Mouse (Mus musculus) stomach, postnatal 0 days (tissue): ENCODE measurements around the gene Myadml2. TPM values are rescaled to one million over a fixed set of nuclear protein-coding genes. Genes with fewer than 3 reads are reported as not detected.

Experiments used
- ATAC-seq: fragments of 200-750 bp; cut with Nextera tagmentation; 2 replicates; pipeline ENCODE4 v1.8.0; 2017; ENCODE audit not compliant: low FRiP score, low TSS enrichment
- DNase-seq: peaks from one replicate; pipeline ENCODE4 v3.0.0-alpha.2; 2016; ENCODE audit warnings: low spot score
- H3K27ac ChIP-seq: fragments of 300-500 bp; sonication (generic); replicated peaks from 2 replicates; pipeline ENCODE4 v1.5.1; 2014; ENCODE audit warnings: mild to moderate bottlenecking, control low read depth
- H3K27me3 ChIP-seq: fragments of 300-500 bp; sonication (generic); 2 replicates; pipeline ENCODE4 v1.6.1; 2014; ENCODE audit warnings: low read length; ENCODE audit not compliant: control insufficient read depth, insufficient read depth
- H3K36me3 ChIP-seq: fragments of 300-500 bp; sonication (generic); 2 replicates; pipeline ENCODE4 v1.6.1; 2014; ENCODE audit warnings: low read length, mixed read lengths; ENCODE audit not compliant: control insufficient read depth, insufficient read depth
- H3K4me1 ChIP-seq: fragments of 300-500 bp; sonication (generic); replicated peaks from 2 replicates; pipeline ENCODE4 v1.6.1; 2014; ENCODE audit warnings: antibody characterized with exemption; ENCODE audit not compliant: control insufficient read depth, insufficient read depth
- H3K4me2 ChIP-seq: fragments of 300-500 bp; sonication (generic); replicated peaks from 2 replicates; pipeline ENCODE4 v1.6.1; 2014; ENCODE audit warnings: low read depth, mild to moderate bottlenecking, control low read depth, moderate library complexity
- H3K4me3 ChIP-seq: fragments of 300-500 bp; sonication (generic); 2 replicates; pipeline ENCODE4 v1.5.1; 2014; ENCODE audit warnings: low read depth, low read length, control low read depth
- H3K9ac ChIP-seq: fragments of 300-500 bp; sonication (generic); 2 replicates; pipeline ENCODE4 v1.6.1; 2014; ENCODE audit warnings: mild to moderate bottlenecking, low read length, control low read depth, mixed read lengths
- H3K9me3 ChIP-seq: fragments of 300-500 bp; sonication (generic); 2 replicates; pipeline ENCODE4 v1.6.1; 2016; ENCODE audit warnings: low read length; ENCODE audit not compliant: control insufficient read depth
- CTCF ChIP-seq: IDR thresholded peaks from 2 replicates; pipeline ENCODE4 v1.5.1; 2016; ENCODE audit warnings: antibody characterized with exemption, low read depth, mild to moderate bottlenecking, moderate library complexity
- EP300 ChIP-seq: optimal IDR thresholded peaks from 2 replicates; pipeline ENCODE3; 2016; ENCODE audit warnings: antibody characterized with exemption
- WGBS: fragments of 180-500 bp; shearing (Covaris S2); extraction: QIAGEN DNeasy Blood & Tissue Kit; methylation state at CpG from one replicate; pipeline ENCODE4 v1.1.7; 2014; 5-methylcytosine and 5-hydroxymethylcytosine counted together
- polyA plus RNA-seq: library from polyadenylated mRNA; unstranded; fragments of >200 nt; fragmentation: Nextera tagmentation; extraction: Ambion mirVana; gene quantifications from 2 replicates; pipeline ENCODE4 v1.2.1, GENCODE M21; 2015

The Myadml2 gene
- polyA plus RNA-seq, 1 experiment from 2014 or later: not detected

DNA sequence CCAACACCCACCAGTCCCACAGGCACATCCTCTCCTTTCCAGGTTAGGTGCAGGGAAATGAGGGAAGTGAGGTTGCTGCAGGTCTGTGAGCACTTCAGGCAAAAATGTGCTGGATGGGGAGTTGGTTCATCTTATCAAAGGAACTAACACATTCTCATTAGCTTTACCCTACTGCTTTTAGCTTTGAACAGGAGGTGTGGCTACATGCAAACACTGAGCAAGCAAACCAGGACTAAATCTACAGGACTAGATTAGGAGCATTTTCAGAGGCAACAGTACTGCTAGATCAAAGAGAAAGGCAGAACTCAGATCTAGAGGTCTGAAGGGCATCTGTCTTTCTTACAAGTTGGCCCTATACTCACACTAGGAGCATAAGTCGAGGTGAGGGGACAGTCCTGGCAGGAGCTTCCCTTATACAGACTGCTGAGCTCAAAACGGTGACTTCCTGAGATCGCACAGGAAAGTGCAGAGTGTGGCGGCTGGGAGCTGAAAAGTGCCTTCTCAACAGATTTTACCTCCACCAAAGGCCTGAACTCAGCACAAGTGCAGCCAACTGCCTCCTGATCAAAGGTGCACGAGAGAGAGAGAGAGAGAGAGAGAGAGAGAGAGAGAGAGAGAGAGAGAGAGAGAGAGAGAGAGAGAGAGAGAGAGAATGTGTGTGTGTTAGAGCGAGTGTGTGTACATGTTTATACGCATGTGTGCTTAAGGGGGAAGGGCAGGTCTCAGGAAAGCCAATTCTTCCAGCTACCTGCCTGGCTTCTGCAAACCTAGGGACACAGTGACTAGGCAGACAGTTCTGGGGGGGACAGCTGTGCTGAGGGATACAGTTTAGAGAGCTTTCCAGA is 16.9 kb downstream of the Myadml2 start:
- peak overlapping the region; percentile 82 for H3K4me2 ChIP-seq
- TF ChIP-seq CTCF: no peak
- TF ChIP-seq EP300: no peak
- H3K4me3 ChIP-seq: no peak overlapping the region
- no peaks in the 10 kb centered on the region for H3K36me3 ChIP-seq
- H3K27me3 ChIP-seq: no peaks in the 10 kb centered on the region
- H3K27ac ChIP-seq: peak overlapping the region; percentile 97
- H3K9me3 ChIP-seq: no peaks in the 10 kb centered on the region
- peak; percentile 54 for DNase-seq
- WGBS: 27% methylated on average over 7 of the region's 7 CpGs
- H3K4me1 ChIP-seq: peaks cover 8% of the 10 kb centered on the region
- ATAC-seq: peak; percentile 25
- peak overlapping the region; percentile 94 for H3K9ac ChIP-seq

DNA sequence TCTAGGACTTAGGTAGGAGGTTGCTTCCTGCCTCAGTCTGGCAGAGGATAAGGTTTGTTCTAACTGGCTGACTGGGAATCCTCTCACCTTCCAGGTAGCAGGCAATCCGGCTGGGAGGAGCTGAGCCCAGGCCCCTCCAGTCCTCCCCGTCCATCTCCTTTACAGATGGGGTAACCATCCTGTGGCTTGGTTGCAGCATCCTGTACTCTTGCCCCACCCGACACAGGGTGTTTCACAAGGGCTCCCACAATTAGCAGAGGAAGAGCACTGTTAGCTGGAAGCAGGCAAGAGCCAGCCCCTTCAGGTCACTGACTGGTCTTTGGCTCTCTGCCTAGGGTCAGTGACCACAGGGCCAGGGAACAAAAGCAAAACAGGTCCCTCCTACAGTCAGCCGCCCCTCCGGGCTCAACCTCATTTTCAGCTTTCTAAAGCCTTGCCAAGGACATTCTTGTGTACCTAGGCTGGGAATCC is 17.5 kb downstream of the Myadml2 start:
- no peaks in the 10 kb centered on the region for H3K27me3 ChIP-seq
- TF ChIP-seq CTCF: no peak
- no peak for TF ChIP-seq EP300
- no peaks in the 10 kb centered on the region for H3K36me3 ChIP-seq
- H3K9me3 ChIP-seq: no peaks in the 10 kb centered on the region
- peak; percentile 64 for DNase-seq
- 47% methylated on average over 5 of the region's 5 CpGs for WGBS
- peak overlapping the region; percentile 82 for H3K4me2 ChIP-seq
- ATAC-seq: no peak
- H3K27ac ChIP-seq: peak overlapping the region; percentile 97
- H3K4me1 ChIP-seq: peaks cover 8% of the 10 kb centered on the region
- H3K4me3 ChIP-seq: peak overlapping the region; percentile 18
- H3K9ac ChIP-seq: peak overlapping the region; percentile 51

- Histone ChIP-seq H3K4me3 (peak overlapping the region; percentile 18), H3K9me3 (no peaks in the 10 kb centered on the region), H3K27ac (peak overlapping the region; percentile 97), H3K36me3 (no peaks in the 10 kb centered on the region), H3K9ac (peak overlapping the region; percentile 51), H3K27me3 (no peaks in the 10 kb centered on the region), H3K4me1 (peaks cover 11% of the 10 kb centered on the region), H3K4me2 (peak overlapping the region; percentile 82)
- DNase-seq: peak; percentile 88
- ATAC-seq: peak; percentile 20; the same call in 1 of the 2 replicates
- WGBS: 26% methylated on average over 7 of the region's 7 CpGs
- no peak for TF ChIP-seq EP300
- no peak for TF ChIP-seq CTCF
Measured at GRCm38 (mm10) chr11:120629911-120630310, 18.0 kb downstream of the Myadml2 start.

DNA sequence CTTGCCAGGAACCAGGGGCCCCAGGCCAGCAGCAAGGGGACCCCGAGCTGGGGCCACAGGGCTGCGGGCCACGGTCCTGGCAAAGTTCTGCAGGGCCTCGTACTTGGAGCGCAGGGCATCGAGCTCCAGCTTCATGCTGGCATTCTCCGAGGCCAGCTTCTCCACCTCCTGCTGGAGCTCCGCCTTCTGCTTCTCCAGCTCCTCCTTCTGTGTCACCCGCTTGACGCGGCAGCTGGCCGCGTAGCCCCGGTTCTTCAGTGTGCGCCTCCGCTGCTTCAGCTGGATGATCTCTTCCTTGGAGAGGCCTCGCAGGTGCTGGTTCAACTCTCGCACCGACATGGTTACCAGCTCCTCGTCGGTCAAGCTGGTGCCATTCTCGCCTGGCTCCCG is 18.6 kb downstream of the Myadml2 start:
- Histone ChIP-seq H3K4me2 (peak overlapping the region; percentile 82), H3K4me1 (peaks cover 11% of the 10 kb centered on the region), H3K9ac (peak overlapping the region; percentile 51), H3K27me3 (no peaks in the 10 kb centered on the region), H3K9me3 (no peaks in the 10 kb centered on the region), H3K27ac (peak overlapping the region; percentile 97), H3K4me3 (peak overlapping the region; percentile 18; the same call in 1 of the 2 replicates), H3K36me3 (no peaks in the 10 kb centered on the region)
- peak; percentile 80 for DNase-seq
- no peak for TF ChIP-seq CTCF
- no peak for TF ChIP-seq EP300
- no peak for ATAC-seq
- WGBS: 53% methylated on average over 23 of the region's 23 CpGs

DNA sequence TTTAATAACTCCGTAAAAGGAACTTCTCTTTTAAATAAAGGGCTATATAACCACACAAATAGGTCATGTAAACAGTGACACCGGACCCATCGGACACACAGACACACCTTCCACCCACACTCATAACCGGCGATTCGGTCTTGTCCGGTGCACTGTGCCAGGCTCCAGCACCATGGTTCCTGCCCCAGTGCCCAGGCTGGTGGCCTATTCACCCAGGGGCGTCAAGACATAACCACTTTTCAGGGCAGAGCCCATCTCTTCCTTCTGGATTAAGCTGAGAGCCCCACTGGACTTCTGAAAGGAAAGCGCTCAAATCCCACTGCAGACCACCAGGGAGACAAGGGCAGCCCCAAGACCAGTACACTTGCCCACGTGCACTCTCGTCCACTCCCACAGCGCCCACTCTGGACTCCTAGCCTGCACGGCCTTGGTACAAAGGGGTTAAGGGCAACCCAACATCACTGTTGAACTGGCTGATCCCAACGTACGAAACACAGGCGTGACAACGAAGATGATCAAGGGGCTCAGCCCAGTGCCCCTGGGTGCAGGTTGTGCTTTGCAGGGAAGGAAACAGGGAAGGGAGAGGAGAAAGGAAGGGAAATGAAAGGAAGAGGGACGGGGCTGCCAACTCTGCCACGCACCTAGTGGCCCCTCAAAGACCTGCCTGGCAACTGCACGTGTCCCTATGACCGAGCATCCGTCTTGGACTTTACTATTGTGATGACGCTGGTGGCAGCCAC is 19.2 kb downstream of the Myadml2 start:
- 87% methylated on average over 23 of the region's 23 CpGs for WGBS
- Histone ChIP-seq H3K4me2 (no peak overlapping the region), H3K9me3 (no peaks in the 10 kb centered on the region), H3K9ac (no peak overlapping the region), H3K27me3 (no peaks in the 10 kb centered on the region), H3K36me3 (no peaks in the 10 kb centered on the region), H3K27ac (no peak overlapping the region), H3K4me3 (no peak overlapping the region), H3K4me1 (peaks cover 11% of the 10 kb centered on the region)
- no peak for TF ChIP-seq EP300
- no peak for TF ChIP-seq CTCF
- ATAC-seq (no peak), DNase-seq (peak; percentile 13)
